Mouse (Mus musculus) heart, postnatal 0 days (tissue): Measurements from ENCODE around the gene Snx32. TPM values are rescaled to one million over a fixed set of nuclear protein-coding genes. Genes with fewer than 3 reads are reported as not detected.
A peak's percentile ranks its signal among the peaks of the same experiment; 100 is the strongest.

Experiments used
- ATAC-seq: fragments of 200-750 bp; cut with Nextera tagmentation; 2 replicates; pipeline ENCODE4 v1.8.0; 2017; ENCODE audit warnings: low read depth, moderate number of reproducible peaks, moderate library complexity; ENCODE audit not compliant: insufficient read depth
- DNase-seq: peaks from one replicate; pipeline ENCODE4 v3.0.0-alpha.2; 2016; ENCODE audit warnings: low spot score
- H3K27ac ChIP-seq: fragments of 300-500 bp; sonication (generic); 2 replicates; pipeline ENCODE4 v1.5.1; 2014; ENCODE audit warnings: low read depth, mild to moderate bottlenecking
- H3K27me3 ChIP-seq: fragments of 300-500 bp; sonication (generic); 2 replicates; pipeline ENCODE4 v1.6.1; 2014; ENCODE audit warnings: low read length, mixed read lengths; ENCODE audit not compliant: control insufficient read depth, insufficient read depth
- H3K36me3 ChIP-seq: fragments of 300-500 bp; sonication (generic); replicated peaks from 2 replicates; pipeline ENCODE4 v1.6.1; 2014; ENCODE audit warnings: low read length, mixed read lengths; ENCODE audit not compliant: control insufficient read depth, insufficient read depth
- H3K4me1 ChIP-seq: fragments of 300-500 bp; sonication (generic); 2 replicates; pipeline ENCODE4 v1.6.1; 2014; ENCODE audit warnings: antibody characterized with exemption; ENCODE audit not compliant: control insufficient read depth, insufficient read depth
- H3K4me2 ChIP-seq: fragments of 300-500 bp; sonication (generic); 2 replicates; pipeline ENCODE4 v1.6.1; 2014; ENCODE audit warnings: low read depth, mild to moderate bottlenecking, low read length, moderate library complexity
- H3K4me3 ChIP-seq: fragments of 300-500 bp; sonication (generic); 2 replicates; pipeline ENCODE4 v1.5.1; 2014; ENCODE audit warnings: low read depth, low read length
- H3K9ac ChIP-seq: fragments of 300-500 bp; sonication (generic); replicated peaks from 2 replicates; pipeline ENCODE4 v1.6.1; 2014; ENCODE audit warnings: low read depth, low read length, mixed read lengths
- H3K9me3 ChIP-seq: fragments of 300-500 bp; sonication (generic); replicated peaks from 2 replicates; pipeline ENCODE4 v1.6.1; 2016; ENCODE audit warnings: low read length; ENCODE audit not compliant: control insufficient read depth
- CTCF ChIP-seq: IDR thresholded peaks from 2 replicates; pipeline ENCODE4 v1.5.1; 2016; ENCODE audit warnings: antibody characterized with exemption, control low read depth, low read depth
- EP300 ChIP-seq: IDR thresholded peaks from 2 replicates; pipeline ENCODE4 v1.6.1; 2016; ENCODE audit warnings: antibody characterized with exemption, low read depth
- WGBS: fragments of 180-500 bp; shearing (Covaris S2); extraction: QIAGEN DNeasy Blood & Tissue Kit; methylation state at CpG from one replicate; pipeline ENCODE4 v1.1.7; 2014; 5-methylcytosine and 5-hydroxymethylcytosine counted together
- polyA plus RNA-seq: library from polyadenylated mRNA; unstranded; fragments of >200 nt; fragmentation: Nextera tagmentation; extraction: Ambion mirVana; gene quantifications from 2 replicates; pipeline ENCODE4 v1.2.1, GENCODE M21; 2015
- total RNA-seq: library from RNA; depleted of rRNA; stranded (reverse); fragments of >200 nt; gene quantifications from 2 replicates; pipeline ENCODE4 v1.2.3, GENCODE M21; 2014; ENCODE audit warnings: low replicate concordance

Gene Snx32
- total and polyA plus RNA-seq, 2 experiments from 2014 or later, result 9.1 to 22.6 TPM

- Histone ChIP-seq H3K4me2 (peak overlapping the region; percentile 99), H3K9ac (peak overlapping the region; percentile 89), H3K27ac (peak overlapping the region; percentile 98), H3K4me1 (peaks cover 31% of the 10 kb centered on the region), H3K4me3 (peak overlapping the region; percentile 75), H3K36me3 (peaks cover 15% of the 10 kb centered on the region), H3K27me3 (no peaks in the 10 kb centered on the region), H3K9me3 (no peaks in the 10 kb centered on the region)
- TF ChIP-seq EP300 (no peak), CTCF (peak; percentile 2; the same call in 1 of the 2 replicates)
- ATAC-seq (peak; percentile 86), DNase-seq (peak; percentile 98)
- under 1% methylated on average over 68 of the region's 70 CpGs for WGBS
Observed at GRCm38 (mm10) chr19:5456922-5457745, 53.2 kb downstream of the Snx32 start.

- peak overlapping the region; percentile 75 for H3K4me3 ChIP-seq
- H3K4me1 ChIP-seq, result peaks cover 30% of the 10 kb centered on the region
- TF ChIP-seq EP300, result peak; percentile 68; the same call in 1 of the 2 replicates
- no peak for TF ChIP-seq CTCF
- H3K9me3 ChIP-seq, result no peaks in the 10 kb centered on the region
- ATAC-seq (peak; percentile 7), DNase-seq (no peak)
- peaks cover 12% of the 10 kb centered on the region for H3K36me3 ChIP-seq
- H3K9ac ChIP-seq, result peak overlapping the region; percentile 89
- WGBS, result 2% methylated on average over 26 of the region's 26 CpGs
- peak overlapping the region; percentile 99 for H3K4me2 ChIP-seq
- no peaks in the 10 kb centered on the region for H3K27me3 ChIP-seq
- H3K27ac ChIP-seq, result peak overlapping the region; percentile 98
Observed at GRCm38 (mm10) chr19:5456241-5456921, 54.0 kb downstream of the Snx32 start.

GRCm38 (mm10) chr19:5455568-5455967, 54.8 kb downstream of the Snx32 start:
- TF ChIP-seq EP300 (no peak), CTCF (no peak)
- ATAC-seq (no peak), DNase-seq (no peak)
- Histone ChIP-seq H3K36me3 (peaks cover 12% of the 10 kb centered on the region), H3K9ac (peak overlapping the region; percentile 89; the same call in 1 of the 2 replicates), H3K27ac (peak overlapping the region; percentile 61), H3K4me3 (peak overlapping the region; percentile 75), H3K27me3 (no peaks in the 10 kb centered on the region), H3K4me2 (peak overlapping the region; percentile 99), H3K4me1 (peaks cover 24% of the 10 kb centered on the region), H3K9me3 (no peaks in the 10 kb centered on the region)
- WGBS, result 62% methylated on average over 8 of the region's 8 CpGs

GRCm38 (mm10) chr19:5455037-5455436, 55.3 kb downstream of the Snx32 start:
- DNase-seq (no peak), ATAC-seq (no peak)
- H3K9ac ChIP-seq, result peak overlapping the region; percentile 7; the same call in 1 of the 2 replicates
- H3K9me3 ChIP-seq, result no peaks in the 10 kb centered on the region
- TF ChIP-seq CTCF (no peak), EP300 (no peak)
- peaks cover 24% of the 10 kb centered on the region for H3K4me1 ChIP-seq
- peaks cover 12% of the 10 kb centered on the region for H3K36me3 ChIP-seq
- H3K4me2 ChIP-seq, result peak overlapping the region; percentile 99
- peak overlapping the region; percentile 75 for H3K4me3 ChIP-seq
- WGBS, result 67% methylated on average over 12 of the region's 12 CpGs
- H3K27ac ChIP-seq, result peak overlapping the region; percentile 61; the same call in 1 of the 2 replicates
- H3K27me3 ChIP-seq, result 0 out of 2 replicates have a peak, but pooled peaks cover 1% of the 10 kb centered on the region

- H3K9ac ChIP-seq, result no peak overlapping the region
- no peak for DNase-seq
- H3K4me1 ChIP-seq, result peaks cover 29% of the 10 kb centered on the region
- peaks cover 12% of the 10 kb centered on the region for H3K36me3 ChIP-seq
- no peak overlapping the region for H3K27ac ChIP-seq
- 71% methylated on average over 6 of the region's 6 CpGs for WGBS
- peaks cover 29% of the 10 kb centered on the region for H3K27me3 ChIP-seq
- ATAC-seq, result no peak
- H3K4me3 ChIP-seq, result no peak overlapping the region
- no peak overlapping the region for H3K4me2 ChIP-seq
- no peaks in the 10 kb centered on the region for H3K9me3 ChIP-seq
- no peak for TF ChIP-seq CTCF
- TF ChIP-seq EP300, result no peak
Observed at GRCm38 (mm10) chr19:5451766-5452165, 58.6 kb downstream of the Snx32 start.
